Mouse (Mus musculus) midbrain, postnatal 0 days (tissue): ENCODE data around the gene Maf. TPM values are rescaled to one million over a fixed set of nuclear protein-coding genes. Genes with fewer than 3 reads are reported as not detected.

Experiments used
- ATAC-seq: fragments of 200-750 bp; cut with Nextera tagmentation; 2 replicates; pipeline ENCODE4 v1.8.0; 2017; ENCODE audit warnings: moderate number of reproducible peaks, mild to moderate bottlenecking, moderate TSS enrichment, moderate library complexity; ENCODE audit not compliant: low FRiP score
- DNase-seq: peaks from one replicate; pipeline ENCODE4 v3.0.0-alpha.2; 2015; ENCODE audit warnings: low spot score
- H3K27ac ChIP-seq: fragments of 300-500 bp; sonication (generic); 2 replicates; pipeline ENCODE4 v1.5.1; 2014; ENCODE audit warnings: low read depth, mild to moderate bottlenecking, low read length, mixed read lengths
- H3K27me3 ChIP-seq: fragments of 300-500 bp; sonication (generic); 2 replicates; pipeline ENCODE4 v1.6.1; 2014; ENCODE audit warnings: low read length, control low read depth, mixed read lengths; ENCODE audit not compliant: insufficient read depth
- H3K36me3 ChIP-seq: fragments of 300-500 bp; sonication (generic); 2 replicates; pipeline ENCODE4 v1.6.1; 2014; ENCODE audit warnings: low read length, control low read depth, mixed read lengths; ENCODE audit not compliant: insufficient read depth
- H3K4me1 ChIP-seq: fragments of 300-500 bp; sonication (generic); 2 replicates; pipeline ENCODE4 v1.6.1; 2014; ENCODE audit warnings: mild to moderate bottlenecking, control low read depth, antibody characterized with exemption, low read length, mixed read lengths; ENCODE audit not compliant: insufficient read depth
- H3K4me2 ChIP-seq: fragments of 300-500 bp; sonication (generic); 2 replicates; pipeline ENCODE4 v1.6.1; 2014; ENCODE audit warnings: low read depth, mild to moderate bottlenecking, low read length, mixed read lengths; ENCODE audit not compliant: poor library complexity, severe bottlenecking
- H3K4me3 ChIP-seq: fragments of 300-500 bp; sonication (generic); 2 replicates; pipeline ENCODE4 v1.5.1; 2014; ENCODE audit warnings: low read depth, mild to moderate bottlenecking, low read length, moderate library complexity
- H3K9ac ChIP-seq: fragments of 300-500 bp; sonication (generic); replicated peaks from 2 replicates; pipeline ENCODE4 v1.6.1; 2014; ENCODE audit warnings: mild to moderate bottlenecking, low read length, moderate library complexity, mixed read lengths; ENCODE audit not compliant: poor library complexity, severe bottlenecking
- H3K9me3 ChIP-seq: fragments of 300-500 bp; sonication (generic); 2 replicates; pipeline ENCODE4 v1.6.1; 2016; ENCODE audit warnings: low read length, control low read depth
- CTCF ChIP-seq: IDR thresholded peaks from 2 replicates; pipeline ENCODE4 v1.5.1; 2016; ENCODE audit warnings: antibody characterized with exemption, mild to moderate bottlenecking
- whole genome bisulfite sequencing: fragments of 180-500 bp; shearing (Covaris S2); extraction: QIAGEN DNeasy Blood & Tissue Kit; methylation state at CpG from one replicate; pipeline ENCODE4 v1.1.7; 2014; 5-methylcytosine and 5-hydroxymethylcytosine counted together
- polyA plus RNA-seq: library from polyadenylated mRNA; unstranded; fragments of >200 nt; fragmentation: Nextera tagmentation; extraction: Ambion mirVana; gene quantifications from 2 replicates; pipeline ENCODE4 v1.2.1, GENCODE M21; 2015
- total RNA-seq: library from RNA; depleted of rRNA; stranded (reverse); fragments of >200 nt; gene quantifications from 2 replicates; pipeline ENCODE4 v1.2.3, GENCODE M21; 2014; rRNA removed

Maf gene
- total RNA-seq, result 26.6 and 36.4 TPM in 2 replicates
- 7.7 and 7.9 TPM in 2 replicates for polyA plus RNA-seq

DNA sequence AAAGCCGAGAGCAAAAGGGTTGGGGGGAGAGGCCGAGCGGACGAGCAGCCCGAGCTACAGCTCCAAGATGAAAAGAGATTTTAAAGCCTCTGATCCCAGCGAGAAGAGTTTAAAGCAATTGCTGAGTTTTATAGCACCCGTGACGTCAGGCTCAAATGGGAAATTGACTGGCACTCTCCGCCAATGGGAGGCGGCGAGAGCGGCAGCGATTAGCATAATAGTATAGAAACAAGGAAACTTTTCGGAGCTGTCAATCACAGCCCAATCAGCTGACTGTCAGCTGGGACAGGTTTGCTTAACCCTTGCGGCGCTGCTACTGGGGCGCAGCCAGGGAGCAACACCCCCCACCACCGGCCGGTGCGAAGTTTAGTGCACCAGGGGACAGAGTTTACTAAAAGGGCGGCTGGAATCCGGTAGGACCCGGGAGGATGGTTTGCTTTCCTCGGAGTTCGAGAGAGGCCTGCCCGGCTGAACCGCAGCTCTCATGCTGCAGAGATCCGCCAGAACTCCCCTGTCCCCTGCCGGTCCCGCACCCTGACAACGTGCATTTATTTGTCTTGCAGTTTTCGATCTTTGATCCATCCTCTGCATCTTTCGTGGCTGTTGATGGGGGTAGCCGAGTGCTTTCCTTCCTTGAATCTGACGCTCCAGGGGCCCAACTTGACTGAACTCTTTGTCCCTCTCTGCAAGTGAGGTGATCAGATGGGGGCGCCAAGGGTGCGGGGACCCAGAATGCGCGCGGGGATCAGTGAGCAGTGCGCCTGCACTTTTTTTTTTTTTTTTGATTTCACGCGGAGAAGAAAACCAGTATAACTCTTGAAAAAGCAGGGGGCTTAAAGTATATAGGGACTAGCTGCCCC is at the start of gene Maf:
TSS of gene Maf (minus strand) at position 64 of the 860 bp plus-strand sequence.
- Histone ChIP-seq H3K27me3 (no peaks in the 10 kb centered on the region), H3K4me2 (peak within 1 kb of the TSS; percentile 91), H3K9me3 (no peaks in the 10 kb centered on the region), H3K36me3 (no peaks in the 10 kb centered on the region), H3K4me1 (no peaks in the 10 kb centered on the region), H3K4me3 (peak within 1 kb of the TSS; percentile 68), H3K9ac (peak within 1 kb of the TSS; percentile 73), H3K27ac (peak within 1 kb of the TSS; percentile 77)
- DNase-seq, result peak; percentile 91
- peak; percentile 45 for ATAC-seq
- TF ChIP-seq CTCF, result peak; percentile 32; the same call in 1 of the 2 replicates
- WGBS, result under 1% methylated on average over 43 of the region's 43 CpGs

DNA sequence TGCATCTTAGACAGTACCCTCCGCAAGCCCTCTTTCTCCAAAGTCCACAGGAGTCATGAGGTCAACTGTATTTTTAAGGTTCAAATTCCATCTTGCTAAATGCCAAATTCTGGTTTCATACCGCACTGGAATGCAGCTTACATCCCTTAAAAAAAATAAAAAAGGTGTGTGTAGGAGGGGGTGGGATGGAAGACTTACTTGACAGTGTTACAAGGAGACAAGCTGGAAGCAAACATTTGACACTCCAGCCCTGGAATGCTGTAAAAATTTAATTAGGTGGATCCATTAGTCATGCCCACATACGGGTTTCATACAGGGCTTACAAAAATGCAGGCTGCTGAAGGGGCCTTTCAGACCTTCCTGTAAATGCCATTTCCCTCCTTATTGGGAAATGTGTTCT is 49.4 kb upstream of the Maf start:
- Histone ChIP-seq H3K36me3 (no peaks in the 10 kb centered on the region), H3K27ac (no peak overlapping the region), H3K4me2 (no peak overlapping the region), H3K9ac (no peak overlapping the region), H3K27me3 (no peaks in the 10 kb centered on the region), H3K4me3 (no peak overlapping the region), H3K4me1 (no peaks in the 10 kb centered on the region), H3K9me3 (no peaks in the 10 kb centered on the region)
- ATAC-seq (no peak), DNase-seq (no peak)
- 65% methylated on average over 3 of the region's 3 CpGs for WGBS
- no peak for TF ChIP-seq CTCF

GRCm38 (mm10) chr8:115756027-115756426 is 48.4 kb upstream of the Maf start:
- Histone ChIP-seq H3K9ac (no peak overlapping the region), H3K27me3 (no peaks in the 10 kb centered on the region), H3K9me3 (no peaks in the 10 kb centered on the region), H3K4me3 (no peak overlapping the region), H3K36me3 (no peaks in the 10 kb centered on the region), H3K4me1 (no peaks in the 10 kb centered on the region), H3K4me2 (no peak overlapping the region), H3K27ac (no peak overlapping the region)
- DNase-seq (peak; percentile 30), ATAC-seq (no peak)
- 90% methylated on average over 2 of the region's 2 CpGs for WGBS
- no peak for TF ChIP-seq CTCF

DNA sequence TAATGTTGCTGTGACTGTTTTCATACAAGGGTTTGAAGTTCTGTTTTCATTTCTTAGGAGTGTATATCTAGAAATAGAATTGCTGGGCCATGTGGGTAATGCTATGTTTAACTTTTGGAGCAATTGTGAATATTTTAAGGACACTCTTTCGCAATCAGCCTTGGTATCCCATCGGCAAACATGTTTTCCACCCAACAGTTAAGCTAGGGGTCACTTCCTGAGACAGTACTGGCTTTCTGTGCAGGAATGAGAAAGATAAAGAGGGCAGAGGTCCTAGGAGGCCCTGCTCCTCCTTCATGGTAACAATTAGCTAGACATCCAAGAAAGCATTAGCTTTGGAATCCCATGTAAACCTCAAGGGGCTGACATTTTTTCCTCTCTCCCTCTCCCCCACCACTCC is 47.1 kb upstream of the Maf start:
- H3K9me3 ChIP-seq, result no peaks in the 10 kb centered on the region
- DNase-seq (no peak), ATAC-seq (no peak)
- no peaks in the 10 kb centered on the region for H3K27me3 ChIP-seq
- no peak overlapping the region for H3K27ac ChIP-seq
- no peaks in the 10 kb centered on the region for H3K4me1 ChIP-seq
- no peak for TF ChIP-seq CTCF
- H3K36me3 ChIP-seq, result no peaks in the 10 kb centered on the region
- no peak overlapping the region for H3K4me3 ChIP-seq
- no peak overlapping the region for H3K4me2 ChIP-seq
- no peak overlapping the region for H3K9ac ChIP-seq
- 92% methylated on average over 2 of the region's 2 CpGs for WGBS

DNA sequence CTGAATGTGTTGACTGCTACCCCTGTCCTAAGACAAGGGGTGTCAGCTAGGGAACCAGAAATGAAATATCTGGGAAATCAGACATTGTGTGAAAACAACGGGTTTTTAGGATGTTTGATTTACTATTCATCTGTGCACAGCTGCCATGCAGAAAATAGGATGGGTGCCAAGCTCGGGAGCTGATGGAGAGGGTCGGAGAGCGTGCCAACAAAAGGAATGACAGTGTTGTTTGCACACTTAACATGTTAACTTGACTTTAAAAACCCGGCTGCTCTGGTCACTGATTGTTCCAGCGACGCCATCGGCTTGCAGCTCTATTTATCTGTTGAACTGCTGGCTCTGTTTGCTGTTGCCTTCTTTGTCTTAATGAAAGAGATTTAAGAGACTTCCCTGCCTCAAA is 46.2 kb upstream of the Maf start:
- 0 out of 2 replicates have a peak, but pooled peaks cover 5% of the 10 kb centered on the region for H3K9me3 ChIP-seq
- no peak overlapping the region for H3K9ac ChIP-seq
- no peak overlapping the region for H3K27ac ChIP-seq
- WGBS, result 40% methylated on average over 8 of the region's 8 CpGs
- no peak overlapping the region for H3K4me2 ChIP-seq
- H3K4me1 ChIP-seq, result no peaks in the 10 kb centered on the region
- H3K4me3 ChIP-seq, result no peak overlapping the region
- TF ChIP-seq CTCF, result no peak
- ATAC-seq (no peak), DNase-seq (peak; percentile 43)
- H3K27me3 ChIP-seq, result no peaks in the 10 kb centered on the region
- H3K36me3 ChIP-seq, result no peaks in the 10 kb centered on the region

- no peaks in the 10 kb centered on the region for H3K27me3 ChIP-seq
- no peak for ATAC-seq
- no peaks in the 10 kb centered on the region for H3K36me3 ChIP-seq
- DNase-seq, result no peak
- H3K27ac ChIP-seq, result no peak overlapping the region
- WGBS, result 62% methylated on average over 10 of the region's 10 CpGs
- no peak overlapping the region for H3K4me2 ChIP-seq
- no peak overlapping the region for H3K4me3 ChIP-seq
- H3K9me3 ChIP-seq, result 0 out of 2 replicates have a peak, but pooled peaks cover 5% of the 10 kb centered on the region
- no peak for TF ChIP-seq CTCF
- H3K9ac ChIP-seq, result no peak overlapping the region
- H3K4me1 ChIP-seq, result no peaks in the 10 kb centered on the region
Observed at GRCm38 (mm10) chr8:115747426-115747825, 39.8 kb upstream of the Maf start.
